Mouse (Mus musculus) limb, embryonic 14.5 days (tissue): ENCODE measurements around the gene 1810049J17Rik. TPM values are rescaled to one million over a fixed set of nuclear protein-coding genes. Genes with fewer than 3 reads are reported as not detected.

Experiments used
- ATAC-seq: fragments of 200-750 bp; cut with Nextera tagmentation; 2 replicates; pipeline ENCODE4 v1.8.0; 2017; ENCODE audit warnings: low read depth, moderate number of reproducible peaks, moderate TSS enrichment; ENCODE audit not compliant: low FRiP score
- DNase-seq: peaks from one replicate; pipeline ENCODE4 v3.0.0-alpha.2; 2015; ENCODE audit warnings: low spot score
- H3K27ac ChIP-seq: fragments of 300-500 bp; sonication (generic); replicated peaks from 2 replicates; pipeline ENCODE4 v1.5.1; 2014; ENCODE audit warnings: low read depth, mild to moderate bottlenecking, low read length, moderate library complexity, mixed read lengths
- H3K27me3 ChIP-seq: fragments of 300-500 bp; sonication (generic); 2 replicates; pipeline ENCODE4 v1.6.1; 2014; ENCODE audit warnings: low read length, mixed read lengths; ENCODE audit not compliant: control insufficient read depth, insufficient read depth
- H3K36me3 ChIP-seq: fragments of 300-500 bp; sonication (generic); 2 replicates; pipeline ENCODE4 v1.6.1; 2014; ENCODE audit warnings: mild to moderate bottlenecking, low read length, moderate library complexity, mixed read lengths; ENCODE audit not compliant: control insufficient read depth, insufficient read depth
- H3K4me1 ChIP-seq: fragments of 300-500 bp; sonication (generic); 2 replicates; pipeline ENCODE4 v1.6.1; 2014; ENCODE audit warnings: antibody characterized with exemption, low read length, mixed read lengths; ENCODE audit not compliant: control insufficient read depth, insufficient read depth
- H3K4me2 ChIP-seq: fragments of 300-500 bp; sonication (generic); replicated peaks from 2 replicates; pipeline ENCODE4 v1.6.1; 2014; ENCODE audit warnings: low read depth, mild to moderate bottlenecking, low read length, moderate library complexity; ENCODE audit not compliant: severe bottlenecking
- H3K4me3 ChIP-seq: fragments of 300-500 bp; sonication (generic); replicated peaks from 2 replicates; pipeline ENCODE4 v1.5.1; 2014; ENCODE audit warnings: low read length
- H3K9ac ChIP-seq: fragments of 300-500 bp; sonication (generic); 2 replicates; pipeline ENCODE4 v1.6.1; 2014; ENCODE audit warnings: mild to moderate bottlenecking, low read depth, low read length, moderate library complexity; ENCODE audit not compliant: severe bottlenecking
- H3K9me3 ChIP-seq: fragments of 300-500 bp; sonication (generic); 2 replicates; pipeline ENCODE4 v1.6.1; 2016; ENCODE audit warnings: low read length; ENCODE audit not compliant: control insufficient read depth
- POLR2A ChIP-seq: fragments of 200-500 bp; IDR thresholded peaks from 2 replicates; pipeline ENCODE4 v1.8.0; 2012; ENCODE audit warnings: inconsistent platforms, mild to moderate bottlenecking, moderate library complexity, borderline replicate concordance; ENCODE audit not compliant: insufficient read depth, insufficient read length; ENCODE audit errors: extremely low read depth
- WGBS: fragments of 180-500 bp; shearing (Covaris S2); extraction: QIAGEN DNeasy Blood & Tissue Kit; methylation state at CpG from one replicate; pipeline ENCODE4 v1.1.7; 2014; 5-methylcytosine and 5-hydroxymethylcytosine counted together
- polyA plus RNA-seq, 2 experiments: library from polyadenylated mRNA; depleted of rRNA in 1 of 2; stranded (reverse) in 1 of 2; unstranded in 1 of 2; fragments of >200 nt; fragmentation: Nextera tagmentation in 1 of 2; extraction: Ambion mirVana in 1 of 2; gene quantifications; 2 replicates each; pipeline versions ENCODE4 v1.2.1 to v1.2.3; 2012 to 2014

Gene 1810049J17Rik
- polyA plus RNA-seq, 2 experiments = 0.62 TPM; not detected in 1

GRCm38 (mm10) chr15:12279816-12280215 lies 41.9 kb downstream of the 1810049J17Rik start:
- Histone ChIP-seq H3K27ac (no peak overlapping the region), H3K9me3 (no peaks in the 10 kb centered on the region), H3K36me3 (no peaks in the 10 kb centered on the region), H3K4me1 (no peaks in the 10 kb centered on the region), H3K4me3 (no peak overlapping the region), H3K4me2 (no peak overlapping the region), H3K9ac (no peak overlapping the region), H3K27me3 (no peaks in the 10 kb centered on the region)
- no peak for TF ChIP-seq POLR2A
- DNase-seq = no peak
- ATAC-seq = no peak
- 97% methylated on average over 1 of the region's 1 CpGs for WGBS

- no peak overlapping the region for H3K27ac ChIP-seq
- no peak for ATAC-seq
- H3K4me2 ChIP-seq = no peak overlapping the region
- no peak overlapping the region for H3K4me3 ChIP-seq
- no peaks in the 10 kb centered on the region for H3K27me3 ChIP-seq
- H3K9ac ChIP-seq = no peak overlapping the region
- TF ChIP-seq POLR2A = no peak
- 89% methylated on average over 4 of the region's 4 CpGs for WGBS
- H3K4me1 ChIP-seq = no peaks in the 10 kb centered on the region
- H3K36me3 ChIP-seq = peaks cover 17% of the 10 kb centered on the region; the same call in 1 of the 2 replicates
- no peak for DNase-seq
- H3K9me3 ChIP-seq = no peaks in the 10 kb centered on the region
These were observed 46.5 kb downstream of the 1810049J17Rik start for GRCm38 (mm10) chr15:12275091-12275623.

- no peak for DNase-seq
- Histone ChIP-seq H3K9ac (no peak overlapping the region), H3K4me3 (no peak overlapping the region), H3K9me3 (no peaks in the 10 kb centered on the region), H3K4me1 (no peaks in the 10 kb centered on the region), H3K27ac (no peak overlapping the region), H3K4me2 (no peak overlapping the region), H3K36me3 (peaks cover 27% of the 10 kb centered on the region), H3K27me3 (no peaks in the 10 kb centered on the region)
- no peak for ATAC-seq
- WGBS = 57% methylated on average over 4 of the region's 4 CpGs
- TF ChIP-seq POLR2A = no peak
These were observed 47.5 kb downstream of the 1810049J17Rik start for GRCm38 (mm10) chr15:12274053-12274769.

- TF ChIP-seq POLR2A = no peak
- no peaks in the 10 kb centered on the region for H3K27me3 ChIP-seq
- no peak overlapping the region for H3K4me3 ChIP-seq
- no peaks in the 10 kb centered on the region for H3K4me1 ChIP-seq
- DNase-seq = no peak
- H3K4me2 ChIP-seq = no peak overlapping the region
- no peak for ATAC-seq
- no peak overlapping the region for H3K9ac ChIP-seq
- H3K9me3 ChIP-seq = no peaks in the 10 kb centered on the region
- WGBS = 84% methylated on average over 12 of the region's 12 CpGs
- peaks cover 32% of the 10 kb centered on the region for H3K36me3 ChIP-seq
- H3K27ac ChIP-seq = no peak overlapping the region
These were observed 48.2 kb downstream of the 1810049J17Rik start for GRCm38 (mm10) chr15:12273325-12274052.

Other genes starting within 250 kb of the 1810049J17Rik start
- 91.6 and 142 TPM in 2 replicates for gene Zfr, start 204.1 kb downstream of the 1810049J17Rik start, polyA plus RNA-seq (2012; rRNA removed)
- gene Zfr, start 204.1 kb downstream of the 1810049J17Rik start, polyA plus RNA-seq (2014; fragmentation: Nextera tagmentation; extraction: Ambion mirVana) = 160 and 166 TPM in 2 replicates
- 20.7 and 25.2 TPM in 2 replicates for gene Mtmr12, start 116.9 kb downstream of the 1810049J17Rik start, polyA plus RNA-seq (2012; rRNA removed)
- 16.6 and 18.2 TPM in 2 replicates for gene Mtmr12, start 116.9 kb downstream of the 1810049J17Rik start, polyA plus RNA-seq (2014; fragmentation: Nextera tagmentation; extraction: Ambion mirVana)
- 99.9 and 132 TPM in 2 replicates for gene Golph3, start 449 bp downstream of the 1810049J17Rik start, polyA plus RNA-seq (2012; rRNA removed)
- 112 and 115 TPM in 2 replicates for gene Golph3, start 449 bp downstream of the 1810049J17Rik start, polyA plus RNA-seq (2014; fragmentation: Nextera tagmentation; extraction: Ambion mirVana)